Mouse (Mus musculus) megakaryocyte, embryonic 14.5 days (primary cell): Measurements from ENCODE around the gene Cmya5. TPM values are rescaled to one million over a fixed set of nuclear protein-coding genes. Genes with fewer than 3 reads are reported as not detected.
"Not testable (repeated sequence)": the region's sequence is repeated elsewhere in the genome, so short reads cannot be mapped to it uniquely, and the experiment has no call there.

Experiments used
- H3K27me3 ChIP-seq: replicated peaks from 2 replicates; pipeline ENCODE3; 2012; ENCODE audit warnings: inconsistent platforms
- H3K36me3 ChIP-seq: replicated peaks from 2 replicates; pipeline ENCODE3; 2012; ENCODE audit warnings: low read length, inconsistent platforms, mixed read lengths
- H3K4me1 ChIP-seq: 2 replicates; pipeline ENCODE4 v1.6.1; 2012; ENCODE audit warnings: inconsistent platforms
- H3K4me3 ChIP-seq: replicated peaks from 2 replicates; pipeline ENCODE3; 2012; ENCODE audit warnings: moderate library complexity, mild to moderate bottlenecking, inconsistent platforms
- H3K9me3 ChIP-seq: 2 replicates; pipeline ENCODE4 v1.6.1; 2012; ENCODE audit warnings: inconsistent platforms
- FLI1 ChIP-seq: IDR thresholded peaks from 2 replicates; pipeline ENCODE4 v1.6.1; 2012; ENCODE audit warnings: low read length, inconsistent platforms, mixed read lengths
- GATA1 ChIP-seq: IDR thresholded peaks from 3 replicates; pipeline ENCODE4 v1.6.1; 2012; ENCODE audit warnings: mixed read lengths, low read length, inconsistent platforms, borderline replicate concordance
- polyA plus RNA-seq: library from polyadenylated mRNA; stranded (reverse); fragments of >175 nt; gene quantifications from 2 replicates; pipeline ENCODE4 v1.2.3, GENCODE M21; 2012; ENCODE audit warnings: low replicate concordance; ENCODE audit not compliant: insufficient read depth

Gene Cmya5
- polyA plus RNA-seq, 1 experiment, result 0.02 TPM

- Histone ChIP-seq H3K4me3 (no peak overlapping the region), H3K27me3 (no peaks in the 10 kb centered on the region), H3K9me3 (peaks cover 11% of the 10 kb centered on the region), H3K36me3 (no peaks in the 10 kb centered on the region), H3K4me1 (peaks cover 29% of the 10 kb centered on the region)
- TF ChIP-seq GATA1 (no peak), FLI1 (no peak)
Observed at GRCm38 (mm10) chr13:93092916-93093429, 51.6 kb downstream of the Cmya5 start.

- TF ChIP-seq GATA1 (no peak), FLI1 (no peak)
- Histone ChIP-seq H3K27me3 (no peaks in the 10 kb centered on the region), H3K4me1 (peaks cover 29% of the 10 kb centered on the region), H3K9me3 (peaks cover 5% of the 10 kb centered on the region; the same call in 1 of the 2 replicates), H3K36me3 (no peaks in the 10 kb centered on the region), H3K4me3 (no peak overlapping the region)
Observed at GRCm38 (mm10) chr13:93091866-93092455, 52.6 kb downstream of the Cmya5 start.

- H3K36me3 ChIP-seq, result no peaks in the 10 kb centered on the region
- H3K4me3 ChIP-seq, result no peak overlapping the region
- H3K4me1 ChIP-seq, result peaks cover 29% of the 10 kb centered on the region
- no peaks in the 10 kb centered on the region for H3K9me3 ChIP-seq
- TF ChIP-seq FLI1 (no peak), GATA1 (no peak)
- H3K27me3 ChIP-seq, result no peaks in the 10 kb centered on the region
Observed at GRCm38 (mm10) chr13:93091176-93091575, 53.3 kb downstream of the Cmya5 start.

- H3K27me3 ChIP-seq, result no peaks in the 10 kb centered on the region
- peaks cover 14% of the 10 kb centered on the region for H3K4me1 ChIP-seq
- TF ChIP-seq GATA1 (no peak), FLI1 (no peak)
- no peaks in the 10 kb centered on the region for H3K9me3 ChIP-seq
- no peak overlapping the region for H3K4me3 ChIP-seq
- no peaks in the 10 kb centered on the region for H3K36me3 ChIP-seq
Observed at GRCm38 (mm10) chr13:93089481-93089880, 55.0 kb downstream of the Cmya5 start.

GRCm38 (mm10) chr13:93085711-93086110 lies 58.8 kb downstream of the Cmya5 start:
- H3K9me3 ChIP-seq, result no peaks in the 10 kb centered on the region
- TF ChIP-seq FLI1 (no peak), GATA1 (no peak)

GRCm38 (mm10) chr13:93082324-93082723 lies 62.2 kb downstream of the Cmya5 start:
- peaks cover 10% of the 10 kb centered on the region for H3K9me3 ChIP-seq
- not testable (repeated sequence) for H3K27me3 ChIP-seq, H3K4me1 ChIP-seq, H3K36me3 ChIP-seq, H3K4me3 ChIP-seq

More at GRCm38 (mm10) chr13:93085711-93086110, 58.8 kb downstream of the Cmya5 start:
- Histone ChIP-seq H3K36me3 (no peaks in the 10 kb centered on the region), H3K4me1 (no peaks in the 10 kb centered on the region), H3K27me3 (no peaks in the 10 kb centered on the region), H3K4me3 (no peak overlapping the region)

GRCm38 (mm10) chr13:93080859-93081258 lies 63.7 kb downstream of the Cmya5 start:
- no peaks in the 10 kb centered on the region for H3K27me3 ChIP-seq
- H3K4me1 ChIP-seq, result no peaks in the 10 kb centered on the region
- no peak overlapping the region for H3K4me3 ChIP-seq
- TF ChIP-seq FLI1, result no peak
- no peak for TF ChIP-seq GATA1
- H3K36me3 ChIP-seq, result no peaks in the 10 kb centered on the region
- peaks cover 11% of the 10 kb centered on the region for H3K9me3 ChIP-seq

GRCm38 (mm10) chr13:93074147-93074641 lies 70.3 kb downstream of the Cmya5 start:
- Histone ChIP-seq H3K36me3 (no peaks in the 10 kb centered on the region), H3K4me1 (no peaks in the 10 kb centered on the region), H3K4me3 (no peak overlapping the region), H3K27me3 (no peaks in the 10 kb centered on the region), H3K9me3 (peaks cover 11% of the 10 kb centered on the region)
- TF ChIP-seq GATA1 (no peak), FLI1 (no peak)

GRCm38 (mm10) chr13:93073595-93073994 lies 70.9 kb downstream of the Cmya5 start:
- Histone ChIP-seq H3K4me3 (no peak overlapping the region), H3K4me1 (no peaks in the 10 kb centered on the region), H3K27me3 (no peaks in the 10 kb centered on the region), H3K9me3 (peaks cover 11% of the 10 kb centered on the region), H3K36me3 (no peaks in the 10 kb centered on the region)
- TF ChIP-seq GATA1 (no peak), FLI1 (no peak)

- H3K4me1 ChIP-seq, result no peaks in the 10 kb centered on the region
- no peak overlapping the region for H3K4me3 ChIP-seq
- peaks cover 7% of the 10 kb centered on the region for H3K9me3 ChIP-seq
- H3K27me3 ChIP-seq, result no peaks in the 10 kb centered on the region
- H3K36me3 ChIP-seq, result no peaks in the 10 kb centered on the region
- TF ChIP-seq GATA1 (no peak), FLI1 (no peak)
Observed at GRCm38 (mm10) chr13:93072871-93073411, 71.6 kb downstream of the Cmya5 start.
